Mouse (Mus musculus) forebrain, embryonic 16.5 days (tissue): ENCODE data around the gene Mta1. TPM values are rescaled to one million over a fixed set of nuclear protein-coding genes. Genes with fewer than 3 reads are reported as not detected.

Experiments used
- ATAC-seq: fragments of 200-750 bp; cut with Nextera tagmentation; 2 replicates; pipeline ENCODE4 v1.8.0; 2017; ENCODE audit warnings: mild to moderate bottlenecking, moderate library complexity
- H3K27ac ChIP-seq: fragments of 300-500 bp; sonication (generic); 2 replicates; pipeline ENCODE4 v1.5.1; 2014; ENCODE audit warnings: low read length, control low read depth
- H3K27me3 ChIP-seq: fragments of 300-500 bp; sonication (generic); replicated peaks from 2 replicates; pipeline ENCODE4 v1.6.1; 2014; ENCODE audit warnings: low read length; ENCODE audit not compliant: control insufficient read depth, insufficient read depth
- H3K36me3 ChIP-seq: fragments of 300-500 bp; sonication (generic); 2 replicates; pipeline ENCODE4 v1.6.1; 2014; ENCODE audit not compliant: control insufficient read depth, insufficient read depth
- H3K4me1 ChIP-seq: fragments of 300-500 bp; sonication (generic); replicated peaks from 2 replicates; pipeline ENCODE4 v1.6.1; 2014; ENCODE audit warnings: low read length; ENCODE audit not compliant: control insufficient read depth, insufficient read depth
- H3K4me2 ChIP-seq: fragments of 300-500 bp; sonication (generic); 2 replicates; pipeline ENCODE4 v1.6.1; 2014; ENCODE audit warnings: mild to moderate bottlenecking, low read length, control low read depth
- H3K4me3 ChIP-seq: fragments of 300-500 bp; sonication (generic); replicated peaks from 2 replicates; pipeline ENCODE4 v1.5.1; 2014; ENCODE audit warnings: mild to moderate bottlenecking, low read length, control low read depth
- H3K9ac ChIP-seq: fragments of 300-500 bp; sonication (generic); replicated peaks from 2 replicates; pipeline ENCODE4 v1.6.1; 2014; ENCODE audit warnings: low read depth, low read length, control low read depth
- H3K9me3 ChIP-seq: fragments of 300-500 bp; sonication (generic); 2 replicates; pipeline ENCODE4 v1.6.1; 2016; ENCODE audit warnings: low read length; ENCODE audit not compliant: control insufficient read depth
- WGBS: fragments of 180-500 bp; shearing (Covaris S2); extraction: QIAGEN DNeasy Blood & Tissue Kit; methylation state at CpG from one replicate; pipeline ENCODE4 v1.1.7; 2014; 5-methylcytosine and 5-hydroxymethylcytosine counted together
- polyA plus RNA-seq: library from polyadenylated mRNA; unstranded; fragments of >200 nt; fragmentation: Nextera tagmentation; extraction: Ambion mirVana; gene quantifications from 2 replicates; pipeline ENCODE4 v1.2.1, GENCODE M21; 2015

Gene Mta1
- polyA plus RNA-seq, 1 experiment from 2014 or later, result 15.6 TPM

GRCm38 (mm10) chr12:113150591-113150990 is 52.5 kb downstream of the Mta1 start:
- 86% methylated on average over 4 of the region's 4 CpGs for WGBS
- Histone ChIP-seq H3K27me3 (peaks cover 2% of the 10 kb centered on the region; the same call in 1 of the 2 replicates), H3K4me1 (peaks cover 21% of the 10 kb centered on the region)

GRCm38 (mm10) chr12:113151046-113151445 is 53.0 kb downstream of the Mta1 start:
- no peaks in the 10 kb centered on the region for H3K9me3 ChIP-seq
- peaks cover 20% of the 10 kb centered on the region for H3K4me1 ChIP-seq
- H3K9ac ChIP-seq, result no peak overlapping the region
- H3K27ac ChIP-seq, result no peak overlapping the region
- no peak overlapping the region for H3K4me2 ChIP-seq
- peaks cover 2% of the 10 kb centered on the region; the same call in 1 of the 2 replicates for H3K27me3 ChIP-seq
- ATAC-seq, result no peak
- no peaks in the 10 kb centered on the region for H3K36me3 ChIP-seq
- WGBS, result 84% methylated on average over 8 of the region's 8 CpGs
- no peak overlapping the region for H3K4me3 ChIP-seq

More at GRCm38 (mm10) chr12:113150591-113150990, 52.5 kb downstream of the Mta1 start:
- H3K27ac ChIP-seq, result no peak overlapping the region
- no peak for ATAC-seq
- no peak overlapping the region for H3K4me2 ChIP-seq
- H3K9ac ChIP-seq, result no peak overlapping the region
- H3K4me3 ChIP-seq, result no peak overlapping the region
- no peaks in the 10 kb centered on the region for H3K9me3 ChIP-seq
- H3K36me3 ChIP-seq, result 0 out of 2 replicates have a peak, but pooled peaks cover 2% of the 10 kb centered on the region

GRCm38 (mm10) chr12:113151661-113152271 is 53.7 kb downstream of the Mta1 start:
- H3K9ac ChIP-seq, result peak overlapping the region; percentile 7
- peak overlapping the region; percentile 56 for H3K4me2 ChIP-seq
- peaks cover 2% of the 10 kb centered on the region; the same call in 1 of the 2 replicates for H3K27me3 ChIP-seq
- ATAC-seq, result no peak
- H3K9me3 ChIP-seq, result no peaks in the 10 kb centered on the region
- H3K27ac ChIP-seq, result no peak overlapping the region
- H3K36me3 ChIP-seq, result no peaks in the 10 kb centered on the region
- WGBS, result under 1% methylated on average over 36 of the region's 36 CpGs
- peaks cover 20% of the 10 kb centered on the region for H3K4me1 ChIP-seq
- peak overlapping the region; percentile 41 for H3K4me3 ChIP-seq

- WGBS, result 31% methylated on average over 19 of the region's 19 CpGs
- Histone ChIP-seq H3K27me3 (peaks cover 2% of the 10 kb centered on the region; the same call in 1 of the 2 replicates), H3K4me3 (peak overlapping the region; percentile 41), H3K9ac (peak overlapping the region; percentile 7), H3K36me3 (no peaks in the 10 kb centered on the region), H3K4me1 (peaks cover 25% of the 10 kb centered on the region), H3K9me3 (no peaks in the 10 kb centered on the region), H3K27ac (no peak overlapping the region), H3K4me2 (peak overlapping the region; percentile 56)
- no peak for ATAC-seq
Observed at GRCm38 (mm10) chr12:113152272-113152661, 54.2 kb downstream of the Mta1 start.

GRCm38 (mm10) chr12:113152991-113153525 is 55.0 kb downstream of the Mta1 start:
- WGBS, result 82% methylated on average over 6 of the region's 6 CpGs
- H3K36me3 ChIP-seq, result no peaks in the 10 kb centered on the region
- H3K27ac ChIP-seq, result no peak overlapping the region
- no peak for ATAC-seq
- peaks cover 25% of the 10 kb centered on the region for H3K4me1 ChIP-seq
- H3K9ac ChIP-seq, result no peak overlapping the region
- H3K4me3 ChIP-seq, result no peak overlapping the region
- H3K9me3 ChIP-seq, result no peaks in the 10 kb centered on the region
- peaks cover 2% of the 10 kb centered on the region; the same call in 1 of the 2 replicates for H3K27me3 ChIP-seq
- no peak overlapping the region for H3K4me2 ChIP-seq

- peaks cover 2% of the 10 kb centered on the region; the same call in 1 of the 2 replicates for H3K27me3 ChIP-seq
- ATAC-seq, result no peak
- no peaks in the 10 kb centered on the region for H3K36me3 ChIP-seq
- peaks cover 25% of the 10 kb centered on the region for H3K4me1 ChIP-seq
- no peak overlapping the region for H3K4me3 ChIP-seq
- H3K4me2 ChIP-seq, result no peak overlapping the region
- 97% methylated on average over 7 of the region's 7 CpGs for WGBS
- no peaks in the 10 kb centered on the region for H3K9me3 ChIP-seq
- no peak overlapping the region for H3K9ac ChIP-seq
- no peak overlapping the region for H3K27ac ChIP-seq
Observed at GRCm38 (mm10) chr12:113153971-113154370, 55.9 kb downstream of the Mta1 start.

GRCm38 (mm10) chr12:113154747-113155075 is 56.6 kb downstream of the Mta1 start:
- Histone ChIP-seq H3K4me3 (peak overlapping the region; percentile 46; the same call in 1 of the 2 replicates), H3K4me1 (peaks cover 25% of the 10 kb centered on the region), H3K4me2 (peak overlapping the region; percentile 88), H3K27ac (no peak overlapping the region), H3K36me3 (no peaks in the 10 kb centered on the region), H3K9ac (no peak overlapping the region; the same call in 1 of the 2 replicates), H3K27me3 (peaks cover 2% of the 10 kb centered on the region; the same call in 1 of the 2 replicates), H3K9me3 (no peaks in the 10 kb centered on the region)
- 88% methylated on average over 6 of the region's 6 CpGs for WGBS
- ATAC-seq, result no peak

- Histone ChIP-seq H3K4me2 (peak overlapping the region; percentile 88), H3K36me3 (no peaks in the 10 kb centered on the region), H3K9me3 (no peaks in the 10 kb centered on the region), H3K27ac (peak overlapping the region; percentile 62), H3K4me3 (peak overlapping the region; percentile 46), H3K9ac (peak overlapping the region; percentile 63), H3K27me3 (peaks cover 2% of the 10 kb centered on the region; the same call in 1 of the 2 replicates), H3K4me1 (peaks cover 25% of the 10 kb centered on the region)
- 4% methylated on average over 32 of the region's 32 CpGs for WGBS
- no peak; the same call in 1 of the 2 replicates for ATAC-seq
Observed at GRCm38 (mm10) chr12:113155076-113155771, 57.1 kb downstream of the Mta1 start.

GRCm38 (mm10) chr12:113155887-113156539 is 57.9 kb downstream of the Mta1 start, which contains the start of gene Tedc1:
Gene Tedc1 (plus strand): TSS chr12:113156421.
- H3K4me2 ChIP-seq, result peak within 1 kb of the TSS; percentile 89
- no peaks in the 10 kb centered on the region for H3K36me3 ChIP-seq
- H3K9ac ChIP-seq, result peak within 1 kb of the TSS; percentile 63
- peak within 1 kb of the TSS; percentile 73 for H3K4me3 ChIP-seq
- H3K4me1 ChIP-seq, result peaks cover 25% of the 10 kb centered on the region
- no peaks in the 10 kb centered on the region for H3K9me3 ChIP-seq
- WGBS, result under 1% methylated on average over 46 of the region's 46 CpGs
- H3K27ac ChIP-seq, result peak within 1 kb of the TSS; percentile 62
- peak; percentile 97 for ATAC-seq
- H3K27me3 ChIP-seq, result no peaks in the 10 kb centered on the region; the same call in 1 of the 2 replicates
